Comparison of ENCODE assay signal across 7 mouse cellular contexts in the genomic region with DNA sequence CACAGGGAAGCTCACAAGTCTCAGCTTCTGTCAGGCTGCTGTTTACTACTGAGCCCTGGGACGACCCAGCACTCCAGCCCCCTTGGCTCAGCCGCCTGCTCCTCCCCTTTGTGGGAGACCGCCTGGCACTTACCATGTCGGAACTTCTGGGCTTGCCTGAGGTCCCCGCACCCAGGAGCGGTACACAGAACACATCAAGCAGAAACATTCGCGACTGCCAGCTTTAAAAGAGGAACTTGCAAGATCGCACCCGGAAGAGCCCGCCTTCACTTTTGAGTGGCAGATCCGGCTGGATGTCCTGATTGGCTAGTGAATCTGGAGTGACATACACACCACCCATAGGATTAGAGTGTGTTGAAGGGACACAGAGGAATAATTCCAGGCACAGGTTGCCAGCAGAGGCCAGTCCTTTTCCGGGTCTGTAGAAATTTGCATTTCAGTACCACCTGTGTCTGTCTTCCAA. TPM values are rescaled to one million over a fixed set of nuclear protein-coding genes. Genes with fewer than 3 reads are reported as not detected.
DNase-seq lines count a peak whose midpoint lies in the region; ATAC-seq lines count a peak whose summit lies in the region.

TSS of gene Zfp120 (minus strand) at position 274 of the 463 bp plus-strand sequence.

- H3K4me2 ChIP-seq in embryonic facial prominence, embryonic 11.5 days (ENCODE audit: low read depth, low read length), result peak within 1 kb of the TSS; percentile 43
- peak within 1 kb of the TSS; percentile 67 for H3K4me2 ChIP-seq in midbrain, embryonic 13.5 days (replicated peaks)

- H3K4me3 ChIP-seq in embryonic facial prominence, embryonic 11.5 days (ENCODE audit: low read depth, low read length), result peak within 1 kb of the TSS; percentile 74
- H3K4me3 ChIP-seq in limb, embryonic 10.5 days, result peak within 1 kb of the TSS; percentile 79
- peak within 1 kb of the TSS; percentile 74 for H3K4me3 ChIP-seq in midbrain, embryonic 13.5 days (replicated peaks)

- no peak within 1 kb of the TSS for H3K27ac ChIP-seq in embryonic facial prominence, embryonic 11.5 days (replicated peaks; ENCODE audit: low read depth, low read length)
- H3K27ac ChIP-seq in limb, embryonic 10.5 days, result peak within 1 kb of the TSS; percentile 84
- H3K27ac ChIP-seq in midbrain, embryonic 13.5 days, result peak within 1 kb of the TSS; percentile 61

- H3K27me3 ChIP-seq in embryonic facial prominence, embryonic 11.5 days (ENCODE audit: control insufficient read depth, insufficient read depth, low read length), result no peaks in the 10 kb centered on the region
- H3K27me3 ChIP-seq in limb, embryonic 10.5 days (ENCODE audit: low read depth, poor library complexity, severe bottlenecking), result no peaks in the 10 kb centered on the region
- no peaks in the 10 kb centered on the region for H3K27me3 ChIP-seq in midbrain, embryonic 13.5 days

- no peaks in the 10 kb centered on the region for H3K36me3 ChIP-seq in embryonic facial prominence, embryonic 11.5 days (replicated peaks; ENCODE audit: control insufficient read depth, insufficient read depth, low read depth, low read length)
- peaks cover 16% of the 10 kb centered on the region for H3K36me3 ChIP-seq in limb, embryonic 10.5 days
- H3K36me3 ChIP-seq in midbrain, embryonic 13.5 days, result peaks cover 23% of the 10 kb centered on the region

- peak; percentile 100 for ATAC-seq in embryonic facial prominence, embryonic 11.5 days (replicated peaks; ENCODE audit: insufficient number of reproducible peaks, low FRiP score, low TSS enrichment, low read depth)
- peak; percentile 90 for ATAC-seq in granulocyte monocyte progenitor cell, adult 5-6 weeks (replicated peaks; ENCODE audit: poor library complexity, severe bottlenecking)
- peak; percentile 100 for ATAC-seq in midbrain, embryonic 13.5 days

- peak within 1 kb of the TSS; percentile 73 for H3K9ac ChIP-seq in embryonic facial prominence, embryonic 11.5 days (replicated peaks; ENCODE audit: low read length)
- peak within 1 kb of the TSS; percentile 80 for H3K9ac ChIP-seq in midbrain, embryonic 13.5 days (replicated peaks)

- no peaks in the 10 kb centered on the region for H3K4me1 ChIP-seq in embryonic facial prominence, embryonic 11.5 days (ENCODE audit: control insufficient read depth, insufficient read depth, low read length)
- peaks cover 6% of the 10 kb centered on the region for H3K4me1 ChIP-seq in limb, embryonic 10.5 days
- H3K4me1 ChIP-seq in midbrain, embryonic 13.5 days (replicated peaks), result peaks cover 7% of the 10 kb centered on the region

- peak; percentile 89 for DNase-seq in adrenal gland, postnatal 14 days
- peak; percentile 93 for DNase-seq in embryonic facial prominence, embryonic 11.5 days (ENCODE audit: low spot score)
- peak; percentile 92 for DNase-seq in kidney, adult 11 months
- DNase-seq in limb, embryonic 10.5 days (ENCODE audit: low spot score), result peak; percentile 77
- DNase-seq in spleen, adult 12 weeks (ENCODE audit: low spot score), result peak; percentile 71

- 0% methylated on average over 13 of the region's 13 CpGs for WGBS in embryonic facial prominence, embryonic 11.5 days
- under 1% methylated on average over 13 of the region's 13 CpGs for WGBS in limb, embryonic 10.5 days
- WGBS in midbrain, embryonic 13.5 days, result under 1% methylated on average over 13 of the region's 13 CpGs

- no peaks in the 10 kb centered on the region for H3K9me3 ChIP-seq in embryonic facial prominence, embryonic 11.5 days (replicated peaks; ENCODE audit: control insufficient read depth, low read length)
- H3K9me3 ChIP-seq in limb, embryonic 10.5 days (replicated peaks), result no peaks in the 10 kb centered on the region
- peaks cover 15% of the 10 kb centered on the region; the same call in 1 of the 2 replicates for H3K9me3 ChIP-seq in midbrain, embryonic 13.5 days

RNA-seq across cellular contexts. Expression of gene Zfp120, which starts in this region (rescaled TPM):
- 6.3 and 9.1 TPM in 2 replicates for total RNA-seq in adrenal gland, postnatal 14 days (2021)
- polyA plus RNA-seq in embryonic facial prominence, embryonic 11.5 days (2014; fragmentation: Nextera tagmentation; extraction: Ambion mirVana), result 5.9 and 9.5 TPM in 2 replicates
- 13.8 and 16.6 TPM in 2 replicates for total RNA-seq in granulocyte monocyte progenitor cell, adult 5-6 weeks (2014; fragmentation: Nextera tagmentation)
- 13.3 and 20.5 TPM in 2 replicates for total RNA-seq in granulocyte monocyte progenitor cell, adult 5-6 weeks (2017)
- polyA plus RNA-seq in limb, embryonic 10.5 days (2016; fragmentation: Nextera tagmentation; extraction: Ambion mirVana), result 6.0 and 6.2 TPM in 2 replicates
- polyA plus RNA-seq in midbrain, embryonic 13.5 days (2015; fragmentation: Nextera tagmentation; extraction: Ambion mirVana), result 9.9 and 10.9 TPM in 2 replicates
